Mouse (Mus musculus) olfactory bulb, adult 2 months (tissue): ENCODE measurements at regions not wholly inside any gene's neighbourhood (a gene's known extent, or its start where the extent isn't known, plus 50 kb on each side); places are given as distances from the start of the nearest gene placed in this dataset.

Source experiments
- CTCF ChIP-seq: fragments of 200-500 bp; IDR thresholded peaks from 2 replicates; pipeline ENCODE4 v1.5.1; 2012; ENCODE audit warnings: low read depth, mild to moderate bottlenecking, low read length, moderate library complexity; ENCODE audit not compliant: insufficient read depth
- POLR2A ChIP-seq: fragments of 200-500 bp; IDR thresholded peaks from 2 replicates; pipeline ENCODE4 v1.6.1; 2012; ENCODE audit warnings: mild to moderate bottlenecking, low read depth, low read length, moderate library complexity; ENCODE audit not compliant: insufficient read depth

DNA sequence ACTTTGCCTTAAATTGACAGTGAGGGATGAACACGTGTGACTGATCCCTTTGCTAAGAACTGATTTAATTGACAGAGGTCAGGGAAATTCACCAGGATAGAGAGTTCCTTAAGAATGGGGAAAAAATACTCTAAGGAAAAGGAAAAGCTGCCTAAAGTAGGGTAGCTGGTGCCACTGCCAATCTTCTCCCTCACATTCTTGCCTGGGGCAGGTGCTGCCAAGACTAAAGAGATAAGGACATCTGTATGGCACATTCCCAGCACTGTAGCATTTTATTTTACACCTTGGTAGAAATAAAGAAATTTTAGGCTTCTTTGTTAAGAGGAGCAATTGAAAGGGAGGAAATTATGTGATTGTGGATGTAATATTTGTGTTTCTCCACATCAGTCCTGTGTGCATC is 1184.6 kb upstream of the Cited2 start:
- TF ChIP-seq POLR2A = no peak
- no peak for TF ChIP-seq CTCF
